Mouse (Mus musculus) midbrain, embryonic 12.5 days (tissue): Measurements from ENCODE around the gene Gm26602. TPM values are rescaled to one million over a fixed set of nuclear protein-coding genes. Genes with fewer than 3 reads are reported as not detected.

Source experiments
- ATAC-seq: fragments of 200-750 bp; cut with Nextera tagmentation; 2 replicates; pipeline ENCODE4 v1.8.0; 2017; ENCODE audit warnings: low read depth, moderate TSS enrichment, moderate library complexity; ENCODE audit not compliant: low FRiP score
- H3K27ac ChIP-seq: fragments of 300-500 bp; sonication (generic); replicated peaks from 2 replicates; pipeline ENCODE4 v1.5.1; 2016; ENCODE audit warnings: mild to moderate bottlenecking
- H3K27me3 ChIP-seq: fragments of 300-500 bp; sonication (generic); 2 replicates; pipeline ENCODE4 v1.6.1; 2016; ENCODE audit warnings: mild to moderate bottlenecking
- H3K36me3 ChIP-seq: fragments of 300-500 bp; sonication (generic); 2 replicates; pipeline ENCODE4 v1.6.1; 2016
- H3K4me1 ChIP-seq: fragments of 300-500 bp; sonication (generic); 2 replicates; pipeline ENCODE4 v1.6.1; 2016
- H3K4me2 ChIP-seq: fragments of 300-500 bp; sonication (generic); replicated peaks from 2 replicates; pipeline ENCODE4 v1.6.1; 2016; ENCODE audit warnings: mild to moderate bottlenecking, moderate library complexity
- H3K4me3 ChIP-seq: fragments of 300-500 bp; sonication (generic); 2 replicates; pipeline ENCODE4 v1.5.1; 2016; ENCODE audit warnings: mild to moderate bottlenecking
- H3K9ac ChIP-seq: fragments of 300-500 bp; sonication (generic); replicated peaks from 2 replicates; pipeline ENCODE4 v1.6.1; 2016; ENCODE audit warnings: mild to moderate bottlenecking, moderate library complexity
- H3K9me3 ChIP-seq: fragments of 300-500 bp; sonication (generic); 2 replicates; pipeline ENCODE4 v1.6.1; 2016; ENCODE audit warnings: mild to moderate bottlenecking
- WGBS: fragments of 180-500 bp; shearing (Covaris S2); methylation state at CpG from one replicate; pipeline ENCODE4 v1.1.7; 2016; 5-methylcytosine and 5-hydroxymethylcytosine counted together
- polyA plus RNA-seq: library from polyadenylated mRNA; unstranded; fragments of >200 nt; fragmentation: Nextera tagmentation; extraction: Ambion mirVana; gene quantifications from 2 replicates; pipeline ENCODE4 v1.2.1, GENCODE M21; 2016

The Gm26602 gene
- polyA plus RNA-seq, 1 experiment from 2014 or later = 34.2 TPM

- Histone ChIP-seq H3K27me3 (peaks cover 72% of the 10 kb centered on the region), H3K4me3 (peak overlapping the region; percentile 27), H3K4me2 (peak overlapping the region; percentile 42; the same call in 1 of the 2 replicates), H3K4me1 (peaks cover 48% of the 10 kb centered on the region), H3K9me3 (no peaks in the 10 kb centered on the region), H3K27ac (no peak overlapping the region), H3K9ac (0 out of 2 replicates have a peak overlapping the region, but pooled peaks have one; percentile 17), H3K36me3 (no peaks in the 10 kb centered on the region)
- 0 out of 2 replicates have a peak, but pooled peaks have one; percentile 10 for ATAC-seq
- whole genome bisulfite sequencing = 16% methylated on average over 26 of the region's 26 CpGs
These were observed 9.6 kb downstream of the Gm26602 start for GRCm38 (mm10) chr10:79920056-79920890.

- Histone ChIP-seq H3K4me2 (peak within 1 kb of the TSS; percentile 42), H3K36me3 (no peaks in the 10 kb centered on the region), H3K27ac (no peak within 1 kb of the TSS), H3K9ac (0 out of 2 replicates have a peak within 1 kb of the TSS, but pooled peaks have one; percentile 17), H3K27me3 (peaks cover 76% of the 10 kb centered on the region), H3K4me3 (peak within 1 kb of the TSS; percentile 27), H3K4me1 (peaks cover 48% of the 10 kb centered on the region), H3K9me3 (no peaks in the 10 kb centered on the region)
- WGBS = 4% methylated on average over 40 of the region's 41 CpGs
- ATAC-seq = no peak
These were observed 10.4 kb downstream of the Gm26602 start, which contains the start of gene R3hdm4 for GRCm38 (mm10) chr10:79920958-79921535. TSS of gene R3hdm4 (minus strand) at chr10:79921208.

DNA sequence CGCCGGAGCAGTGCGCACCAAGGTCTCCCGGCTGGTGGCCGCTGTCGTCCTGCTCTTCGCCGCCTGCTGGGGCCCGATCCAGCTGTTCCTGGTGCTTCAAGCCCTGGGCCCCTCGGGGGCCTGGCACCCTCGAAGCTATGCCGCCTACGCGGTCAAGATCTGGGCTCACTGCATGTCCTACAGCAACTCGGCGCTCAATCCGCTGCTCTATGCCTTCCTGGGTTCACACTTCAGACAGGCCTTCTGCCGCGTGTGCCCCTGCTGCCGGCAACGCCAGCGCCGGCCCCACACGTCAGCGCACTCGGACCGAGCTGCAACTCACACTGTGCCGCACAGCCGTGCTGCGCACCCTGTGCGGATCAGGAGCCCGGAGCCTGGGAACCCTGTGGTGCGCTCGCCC, 10.9 kb downstream of the Gm26602 start:
- 0 out of 2 replicates have a peak overlapping the region, but pooled peaks have one; percentile 15 for H3K9ac ChIP-seq
- no peak for ATAC-seq
- no peaks in the 10 kb centered on the region for H3K9me3 ChIP-seq
- no peak overlapping the region for H3K27ac ChIP-seq
- H3K4me2 ChIP-seq = peak overlapping the region; percentile 42
- H3K36me3 ChIP-seq = no peaks in the 10 kb centered on the region
- H3K27me3 ChIP-seq = peaks cover 77% of the 10 kb centered on the region
- H3K4me1 ChIP-seq = peaks cover 48% of the 10 kb centered on the region
- WGBS = under 1% methylated on average over 34 of the region's 34 CpGs
- peak overlapping the region; percentile 27 for H3K4me3 ChIP-seq

DNA sequence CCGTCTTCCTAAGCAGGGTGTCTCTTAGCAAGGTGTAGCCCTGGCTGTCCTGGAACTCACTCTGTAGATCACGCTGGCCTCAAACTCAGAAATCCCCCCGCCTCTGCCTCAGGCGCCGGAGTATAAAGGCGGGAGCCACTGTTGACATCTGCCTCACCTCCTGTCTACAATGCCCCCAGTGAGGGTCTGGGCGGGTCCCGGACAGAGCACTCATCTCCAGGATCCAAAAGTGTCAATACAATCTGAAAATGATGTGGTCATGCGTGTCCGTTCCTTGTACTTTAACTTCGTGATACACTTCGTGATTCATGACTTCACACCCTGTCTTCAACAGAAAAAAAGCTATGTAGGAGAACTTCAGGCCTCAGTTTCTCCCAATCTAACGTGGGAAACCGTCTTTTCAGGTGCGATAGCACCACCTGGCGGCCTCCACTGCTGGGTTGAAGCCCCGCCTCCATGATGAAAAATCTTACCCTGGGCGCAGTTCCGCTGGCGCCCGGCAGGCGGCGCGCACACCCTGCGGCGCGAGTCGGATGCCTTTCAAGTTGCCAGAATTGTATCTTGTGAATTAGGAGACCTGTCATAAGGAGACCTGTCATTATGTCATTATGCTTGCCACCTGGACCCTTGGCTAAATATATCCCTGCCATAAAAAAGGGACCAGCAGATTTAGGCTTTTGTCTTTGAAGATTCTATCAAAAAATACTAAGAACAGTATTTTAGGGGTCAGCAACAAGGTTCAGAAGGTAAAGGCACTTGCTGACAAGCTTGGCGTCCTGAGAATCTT, 14.5 kb downstream of the Gm26602 start:
- Histone ChIP-seq H3K27me3 (peaks cover 45% of the 10 kb centered on the region), H3K36me3 (no peaks in the 10 kb centered on the region), H3K9me3 (no peaks in the 10 kb centered on the region), H3K4me3 (0 out of 2 replicates have a peak overlapping the region, but pooled peaks have one; percentile 0), H3K4me2 (no peak overlapping the region), H3K27ac (no peak overlapping the region), H3K4me1 (peaks cover 54% of the 10 kb centered on the region), H3K9ac (no peak overlapping the region; the same call in 1 of the 2 replicates)
- no peak for ATAC-seq
- WGBS = 10% methylated on average over 29 of the region's 29 CpGs

GRCm38 (mm10) chr10:79925785-79926490, 15.3 kb downstream of the Gm26602 start:
- no peak; the same call in 1 of the 2 replicates for ATAC-seq
- WGBS = 10% methylated on average over 14 of the region's 15 CpGs
- Histone ChIP-seq H3K27ac (peak overlapping the region; percentile 90; the same call in 1 of the 2 replicates), H3K9me3 (no peaks in the 10 kb centered on the region), H3K9ac (peak overlapping the region; percentile 88; the same call in 1 of the 2 replicates), H3K27me3 (peaks cover 38% of the 10 kb centered on the region), H3K4me1 (peaks cover 54% of the 10 kb centered on the region), H3K36me3 (peaks cover 4% of the 10 kb centered on the region), H3K4me3 (peak overlapping the region; percentile 90), H3K4me2 (peak overlapping the region; percentile 88)

DNA sequence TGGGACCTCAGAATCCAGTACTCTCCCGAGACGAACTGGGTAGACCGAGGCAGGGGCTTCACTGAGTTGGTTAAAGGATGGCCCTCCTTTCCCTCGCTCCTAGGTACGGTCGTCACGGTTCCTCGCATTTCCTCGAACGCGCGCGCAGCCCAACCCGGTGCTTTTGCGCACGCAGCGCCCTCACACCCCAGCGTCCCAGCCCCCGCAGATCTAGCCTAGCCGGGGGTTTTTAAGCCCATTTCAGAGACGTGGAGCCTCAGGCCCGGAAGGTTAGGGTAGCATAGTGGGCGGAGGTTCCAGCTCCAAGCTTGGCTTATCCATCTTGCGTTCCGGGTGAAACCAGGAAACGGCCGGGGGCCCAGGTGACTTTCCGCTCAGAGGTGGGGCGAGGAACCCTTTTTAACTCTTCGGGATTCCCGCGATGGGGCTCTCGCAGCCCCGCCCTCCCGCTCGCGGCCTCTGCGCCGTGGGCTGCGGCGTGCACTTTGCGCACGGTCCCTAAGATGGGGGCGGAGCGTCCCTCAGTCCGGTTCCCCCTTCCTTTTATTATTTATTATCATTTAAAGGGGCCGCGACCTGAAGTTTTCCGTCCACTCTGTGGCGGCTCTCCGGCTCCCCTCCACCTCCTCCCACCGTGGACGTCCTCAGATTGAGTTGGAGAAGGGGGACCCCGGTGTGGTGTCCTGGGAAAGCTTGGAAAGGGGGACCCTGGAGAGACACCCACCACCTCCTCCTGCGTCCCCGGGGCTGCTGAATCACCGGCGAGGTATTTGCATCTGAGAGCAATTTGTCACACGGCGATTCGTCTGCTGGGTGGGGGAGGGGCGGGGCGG, 16.1 kb downstream of the Gm26602 start, which contains the start of gene Arid3a:
Gene Arid3a (plus strand): TSS at position 553 of the 833 bp plus-strand sequence.
- Histone ChIP-seq H3K4me1 (peaks cover 49% of the 10 kb centered on the region), H3K4me2 (peak within 1 kb of the TSS; percentile 88), H3K27me3 (peaks cover 30% of the 10 kb centered on the region), H3K27ac (peak within 1 kb of the TSS; percentile 90), H3K9ac (peak within 1 kb of the TSS; percentile 88), H3K36me3 (peaks cover 12% of the 10 kb centered on the region), H3K9me3 (no peaks in the 10 kb centered on the region), H3K4me3 (peak within 1 kb of the TSS; percentile 90)
- ATAC-seq = peak; percentile 70
- WGBS = under 1% methylated on average over 63 of the region's 63 CpGs

- peaks cover 55% of the 10 kb centered on the region for H3K4me1 ChIP-seq
- peaks cover 20% of the 10 kb centered on the region for H3K36me3 ChIP-seq
- H3K9me3 ChIP-seq = no peaks in the 10 kb centered on the region
- peak overlapping the region; percentile 88 for H3K4me2 ChIP-seq
- peak; percentile 41 for ATAC-seq
- WGBS = 0% methylated on average over 54 of the region's 54 CpGs
- H3K27me3 ChIP-seq = peaks cover 23% of the 10 kb centered on the region
- peak overlapping the region; percentile 88 for H3K9ac ChIP-seq
- H3K27ac ChIP-seq = peak overlapping the region; percentile 90
- peak overlapping the region; percentile 90 for H3K4me3 ChIP-seq
These were observed 16.8 kb downstream of the Gm26602 start for GRCm38 (mm10) chr10:79927324-79928029.

DNA sequence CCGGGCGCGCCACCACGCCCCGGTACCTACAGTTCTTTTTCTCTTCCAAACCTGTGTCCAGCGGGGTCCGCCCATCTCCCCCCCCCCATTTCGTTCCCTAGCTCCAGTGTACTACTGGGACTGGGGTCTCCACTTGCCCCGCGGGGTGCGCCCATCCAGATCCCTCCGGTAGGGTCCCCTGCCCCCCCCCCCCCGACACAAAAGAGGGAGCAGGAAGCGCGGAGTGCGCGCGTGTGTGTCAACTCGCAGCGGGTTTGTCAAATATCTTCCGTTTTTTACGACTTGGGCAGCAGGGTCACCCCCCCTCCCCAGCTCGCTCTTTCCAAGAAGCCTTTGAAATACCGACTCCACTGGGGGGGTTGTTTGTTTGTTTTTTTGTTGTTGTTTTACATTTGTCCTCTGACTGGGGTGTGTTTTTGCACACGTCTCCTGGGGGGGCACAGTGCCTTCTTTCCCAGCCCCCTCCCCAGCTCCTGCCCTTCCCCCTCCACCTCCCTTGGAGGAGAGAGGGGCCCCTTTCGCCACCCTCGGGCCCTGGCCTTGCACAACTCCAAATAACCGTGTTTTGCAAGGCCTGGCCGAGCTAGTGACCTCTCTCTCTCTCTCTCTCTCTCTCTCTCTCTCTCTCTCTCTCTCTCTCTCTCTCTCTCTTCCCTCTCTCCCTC, 17.5 kb downstream of the Gm26602 start:
- Histone ChIP-seq H3K9ac (peak overlapping the region; percentile 88), H3K4me3 (peak overlapping the region; percentile 90), H3K4me2 (peak overlapping the region; percentile 88), H3K4me1 (peaks cover 62% of the 10 kb centered on the region), H3K9me3 (no peaks in the 10 kb centered on the region), H3K27me3 (peaks cover 16% of the 10 kb centered on the region), H3K36me3 (peaks cover 26% of the 10 kb centered on the region), H3K27ac (peak overlapping the region; percentile 90)
- WGBS = 0% methylated on average over 23 of the region's 29 CpGs
- no peak for ATAC-seq

DNA sequence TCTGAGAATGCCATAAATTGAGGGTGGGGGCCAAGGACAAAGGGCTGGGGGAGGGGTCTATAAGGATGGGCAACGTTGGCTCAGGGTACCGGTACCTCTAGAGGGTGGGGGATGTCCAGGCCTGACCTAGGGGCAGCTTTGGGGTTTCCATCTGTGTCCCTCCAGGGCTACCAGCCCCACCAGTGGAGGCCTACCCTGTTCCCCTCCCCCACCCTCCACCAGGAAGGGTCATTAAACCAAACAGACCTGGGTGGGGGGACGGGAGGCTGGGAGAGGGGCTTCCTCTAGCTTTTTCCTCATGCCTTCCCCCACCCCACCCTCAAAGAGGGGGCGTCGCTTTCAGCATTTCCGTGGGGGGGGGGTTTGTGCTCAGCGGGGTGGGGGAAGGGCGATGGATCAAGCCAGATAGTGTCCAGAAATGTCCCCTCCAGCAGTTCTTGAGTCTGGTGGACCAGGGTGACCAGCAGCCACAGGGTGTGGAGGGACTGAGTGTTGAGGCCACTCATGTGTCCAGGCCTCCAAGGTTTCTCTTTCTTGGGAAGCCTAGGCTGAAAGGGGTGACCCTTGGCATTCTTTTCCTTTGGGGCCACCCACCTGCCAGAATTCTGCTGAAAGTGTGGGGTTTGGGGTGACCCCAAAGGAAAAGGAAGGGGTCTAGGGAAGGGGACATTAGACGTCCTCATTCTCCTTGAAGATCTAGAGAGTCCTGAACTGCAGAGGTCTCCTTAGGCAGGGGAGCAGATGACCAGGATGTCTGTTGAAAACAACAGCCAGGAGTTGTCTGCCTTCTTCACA, 18.4 kb downstream of the Gm26602 start:
- Histone ChIP-seq H3K4me1 (peaks cover 65% of the 10 kb centered on the region), H3K27me3 (peaks cover 8% of the 10 kb centered on the region), H3K36me3 (peaks cover 31% of the 10 kb centered on the region), H3K4me2 (peak overlapping the region; percentile 88), H3K9ac (peak overlapping the region; percentile 88), H3K9me3 (no peaks in the 10 kb centered on the region), H3K27ac (peak overlapping the region; percentile 90), H3K4me3 (peak overlapping the region; percentile 90)
- ATAC-seq = no peak
- 31% methylated on average over 9 of the region's 9 CpGs for WGBS
